In the genomic region with DNA sequence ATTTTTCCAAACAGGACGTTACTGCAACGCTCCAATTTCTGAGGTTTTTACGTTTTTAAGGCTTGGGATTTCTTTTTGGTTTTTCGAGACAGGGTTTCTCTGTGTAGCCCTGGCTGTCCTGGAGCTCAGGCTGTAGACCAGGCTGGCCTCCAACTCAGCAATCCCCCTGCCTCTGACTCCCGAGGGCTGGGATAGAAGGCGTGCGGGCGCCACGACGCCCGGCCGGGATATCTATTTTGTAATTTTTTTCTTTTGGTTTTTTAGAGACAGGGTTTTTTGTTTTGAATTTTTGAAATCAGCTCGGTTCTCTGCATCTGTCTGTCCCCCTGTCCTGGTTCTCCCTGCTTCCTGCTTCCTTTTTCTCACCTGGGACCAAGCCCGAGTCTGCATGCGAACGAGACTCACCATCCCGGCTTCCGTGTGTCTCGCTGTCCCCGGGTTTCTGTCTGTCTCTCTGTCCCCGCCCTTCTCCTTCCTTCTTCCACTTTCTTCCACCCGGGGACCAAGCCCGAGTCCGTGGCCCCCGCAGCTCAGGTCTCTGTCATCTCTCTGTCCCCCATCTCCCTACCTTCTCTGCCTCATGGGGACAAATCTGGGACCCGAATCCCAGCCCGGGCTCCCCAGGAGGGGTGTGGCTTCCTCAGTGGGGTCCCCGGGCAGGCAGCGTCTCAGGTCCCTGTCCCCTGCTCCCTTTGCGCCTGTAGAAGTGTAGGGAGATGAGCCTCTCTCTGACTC, we compare ENCODE assay signal across 8 mouse cellular contexts. TPM values are rescaled to one million over a fixed set of nuclear protein-coding genes. Genes with fewer than 3 reads are reported as not detected.
DNase-seq lines count a peak whose midpoint lies in the region; ATAC-seq lines count a peak whose summit lies in the region.
"Not testable (repeated sequence)": the region's sequence is repeated elsewhere in the genome, so short reads cannot be mapped to it uniquely, and the experiment has no call there.

No protein-coding gene starts in this region.

- intact Hi-C loops in gastrocnemius, postnatal 14 days (cut with DNase I; ENCODE audit: low total_unique reads), result not testable (repeated sequence)

- peak; percentile 41 for ATAC-seq in embryonic facial prominence, embryonic 11.5 days (replicated peaks; ENCODE audit: insufficient number of reproducible peaks, low FRiP score, low TSS enrichment, low read depth)
- ATAC-seq in hindbrain, embryonic 13.5 days (ENCODE audit: low FRiP score), result peak; percentile 43
- ATAC-seq in limb, embryonic 12.5 days (ENCODE audit: insufficient number of reproducible peaks, insufficient read depth, low FRiP score, low TSS enrichment, low read depth), result peak; percentile 49

- H3K4me2 ChIP-seq in embryonic facial prominence, embryonic 11.5 days (ENCODE audit: low read depth, low read length); hindbrain, embryonic 13.5 days; limb, embryonic 12.5 days: not testable (repeated sequence)

- peaks cover 19% of the 10 kb centered on the region for H3K9me3 ChIP-seq in embryonic facial prominence, embryonic 11.5 days (replicated peaks; ENCODE audit: control insufficient read depth, low read length)
- H3K9me3 ChIP-seq in hindbrain, embryonic 13.5 days, result peaks cover 38% of the 10 kb centered on the region
- peaks cover 39% of the 10 kb centered on the region for H3K9me3 ChIP-seq in limb, embryonic 12.5 days
- H3K9me3 ChIP-seq in midbrain, embryonic 10.5 days (replicated peaks), result peaks cover 49% of the 10 kb centered on the region

- peak; percentile 34 for DNase-seq in MN1 (ENCODE audit: low spot score)
- peak; percentile 39 for DNase-seq in embryonic facial prominence, embryonic 11.5 days (ENCODE audit: low spot score)
- DNase-seq in gastrocnemius, postnatal 14 days, result peak; percentile 56
- peak; percentile 71 for DNase-seq in midbrain, embryonic 10.5 days (ENCODE audit: low spot score)
- DNase-seq in ovary, adult 18-20 months (ENCODE audit: low spot score), result peak; percentile 80
- DNase-seq in urinary bladder, postnatal 14 days (ENCODE audit: low spot score), result peak; percentile 68

- peaks cover 17% of the 10 kb centered on the region for H3K36me3 ChIP-seq in embryonic facial prominence, embryonic 11.5 days (replicated peaks; ENCODE audit: control insufficient read depth, insufficient read depth, low read depth, low read length)
- peaks cover 39% of the 10 kb centered on the region for H3K36me3 ChIP-seq in hindbrain, embryonic 13.5 days
- H3K36me3 ChIP-seq in limb, embryonic 12.5 days, result peaks cover 47% of the 10 kb centered on the region
- H3K36me3 ChIP-seq in midbrain, embryonic 10.5 days, result peaks cover 60% of the 10 kb centered on the region

- 82% methylated on average over 30 of the region's 30 CpGs for WGBS in embryonic facial prominence, embryonic 11.5 days
- WGBS in hindbrain, embryonic 13.5 days, result 85% methylated on average over 30 of the region's 30 CpGs
- 86% methylated on average over 30 of the region's 30 CpGs for whole genome bisulfite sequencing in limb, embryonic 12.5 days
- 84% methylated on average over 30 of the region's 30 CpGs for WGBS in midbrain, embryonic 10.5 days

- H3K27ac ChIP-seq in embryonic facial prominence, embryonic 11.5 days (replicated peaks; ENCODE audit: low read depth, low read length); limb, embryonic 12.5 days; midbrain, embryonic 10.5 days (replicated peaks): not testable (repeated sequence)
- H3K27ac ChIP-seq in hindbrain, embryonic 13.5 days, result 0 out of 2 replicates have a peak overlapping the region, but pooled peaks have one; percentile 37

- H3K4me1 ChIP-seq in embryonic facial prominence, embryonic 11.5 days (ENCODE audit: control insufficient read depth, insufficient read depth, low read length); hindbrain, embryonic 13.5 days (replicated peaks); limb, embryonic 12.5 days (replicated peaks); midbrain, embryonic 10.5 days: not testable (repeated sequence)

- H3K9ac ChIP-seq in embryonic facial prominence, embryonic 11.5 days (replicated peaks; ENCODE audit: low read length); hindbrain, embryonic 13.5 days; limb, embryonic 12.5 days (replicated peaks): not testable (repeated sequence)

- H3K4me3 ChIP-seq in embryonic facial prominence, embryonic 11.5 days (ENCODE audit: low read depth, low read length); hindbrain, embryonic 13.5 days; limb, embryonic 12.5 days (replicated peaks); midbrain, embryonic 10.5 days: not testable (repeated sequence)

- not testable (repeated sequence) for H3K27me3 ChIP-seq in embryonic facial prominence, embryonic 11.5 days (ENCODE audit: control insufficient read depth, insufficient read depth, low read length); hindbrain, embryonic 13.5 days; limb, embryonic 12.5 days; midbrain, embryonic 10.5 days (ENCODE audit: low read depth, poor library complexity, severe bottlenecking)

RNA-seq across cellular contexts. Expression of a gene that starts 9.9 kb away (rescaled TPM):
- 154 and 162 TPM in 2 replicates for polyA plus RNA-seq in embryonic facial prominence, embryonic 11.5 days (2014; fragmentation: Nextera tagmentation; extraction: Ambion mirVana)
- 10 to 100 TPM; 32.5 to 36.1 TPM for total RNA-seq in gastrocnemius, postnatal 14 days (2021)
- 169 and 177 TPM in 2 replicates for polyA plus RNA-seq in hindbrain, embryonic 13.5 days (2015; fragmentation: Nextera tagmentation; extraction: Ambion mirVana)
- 190 and 276 TPM in 2 replicates for polyA plus RNA-seq in limb, embryonic 12.5 days (2016; fragmentation: Nextera tagmentation; extraction: Ambion mirVana)
- polyA plus RNA-seq in midbrain, embryonic 10.5 days (2016; fragmentation: Nextera tagmentation; extraction: Ambion mirVana), result 224 and 306 TPM in 2 replicates
